ENCODE assay signal across 11 mouse cellular contexts in genomic region chr11:57719631-57720030, GRCm38 (mm10).
DNase-seq lines count a peak whose midpoint lies in the region; ATAC-seq lines count a peak whose summit lies in the region.
"Had no signal": no experiment of that assay in that cellular context is flagged by ENCODE, and none has a peak within 500 bp of the region (broad histone marks: within the 10 kb centered on the region; RNA-seq: fewer than 3 reads in every experiment).

No protein-coding gene starts in this region.

- no peak for ATAC-seq in midbrain, embryonic 11.5 days (ENCODE audit: low FRiP score)

- H3K9ac ChIP-seq in midbrain, embryonic 11.5 days (ENCODE audit: low read length): 0 out of 2 replicates have a peak overlapping the region, but pooled peaks have one; percentile 12
- H3K9ac ChIP-seq: liver, embryonic 13.5 days had no signal

- no peaks in the 10 kb centered on the region for H3K27me3 ChIP-seq in midbrain, embryonic 11.5 days (ENCODE audit: control insufficient read depth, insufficient read depth, low read length)
- H3K27me3 ChIP-seq: liver, embryonic 13.5 days had no signal

- WGBS in midbrain, embryonic 11.5 days: 26% methylated on average over 7 of the region's 7 CpGs

- peak; percentile 19 for DNase-seq in adrenal gland, postnatal 10 days
- no peak for DNase-seq in adrenal gland, adult 8-10 months
- peak; percentile 93 for DNase-seq in R1 (ENCODE audit: low read depth, low spot score)
- peak; percentile 78 for DNase-seq in gonadal fat pad, adult 2 months (ENCODE audit: low read depth)
- DNase-seq in midbrain, embryonic 11.5 days (ENCODE audit: low spot score, missing footprints): peak; percentile 87
- no peak for DNase-seq in right cerebral cortex, postnatal 4 days
- no peak for DNase-seq in natural killer cell, adult 2 months (ENCODE audit: low spot score in 2 of 2)
- no peak for DNase-seq in kidney, postnatal 4 days
- DNase-seq: B cell, adult 2 months; liver, embryonic 13.5 days; thymus, adult 18-20 months had no signal

- H3K4me2 ChIP-seq in midbrain, embryonic 11.5 days: no peak overlapping the region
- H3K4me2 ChIP-seq: liver, embryonic 13.5 days had no signal

- no peak overlapping the region for H3K4me3 ChIP-seq in midbrain, embryonic 11.5 days (ENCODE audit: low read depth, low read length)
- H3K4me3 ChIP-seq: liver, embryonic 13.5 days had no signal

- peaks cover 6% of the 10 kb centered on the region; the same call in 1 of the 2 replicates for H3K4me1 ChIP-seq in midbrain, embryonic 11.5 days (ENCODE audit: control insufficient read depth, insufficient read depth, low read length)
- H3K4me1 ChIP-seq: liver, embryonic 13.5 days had no signal

- no peaks in the 10 kb centered on the region for H3K9me3 ChIP-seq in midbrain, embryonic 11.5 days (ENCODE audit: control insufficient read depth, low read length)
- H3K9me3 ChIP-seq: liver, embryonic 13.5 days had no signal

- no peaks in the 10 kb centered on the region for H3K36me3 ChIP-seq in midbrain, embryonic 11.5 days (ENCODE audit: control insufficient read depth, insufficient read depth, low read length)

- H3K27ac ChIP-seq in midbrain, embryonic 11.5 days (ENCODE audit: low read depth, low read length): no peak overlapping the region
- H3K27ac ChIP-seq: liver, embryonic 13.5 days had no signal

Comparison
In these comparisons a context has a peak if more than half of its experiments do, and no peak if none do; other contexts are left out.
1. DNase-seq: peak in adrenal gland, postnatal 10 days (single experiment), R1 (single experiment), gonadal fat pad, adult 2 months (single experiment) and midbrain, embryonic 11.5 days (single experiment); none in adrenal gland, adult 8-10 months (single experiment), right cerebral cortex, postnatal 4 days (single experiment), natural killer cell, adult 2 months (0 of 2) and kidney, postnatal 4 days (0 of 2).